Mouse (Mus musculus) heart, postnatal 36 days (tissue): ENCODE results near the gene Gm32687. TPM values are rescaled to one million over a fixed set of nuclear protein-coding genes. Genes with fewer than 3 reads are reported as not detected.
"Not testable (repeated sequence)": the region's sequence is repeated elsewhere in the genome, so short reads cannot be mapped to it uniquely, and the experiment has no call there.

Experiments used
- DNase-seq, 2 experiments: peaks; one replicate each; pipeline ENCODE4 v3.0.0; 2021 to 2022
- intact Hi-C: fragments of 180-260 bp; cut with DNase I; formaldehyde crosslinking; loops from one replicate; pipeline ENCODE4 v1.15.1; 2025
- total RNA-seq, 2 experiments: library from RNA; stranded (reverse); gene quantifications; 2 replicates each; pipeline ENCODE4 v1.2.3; 2021

Gm32687 gene
- 1 to 10 TPM; 2.0 to 2.2 TPM for total RNA-seq

DNA sequence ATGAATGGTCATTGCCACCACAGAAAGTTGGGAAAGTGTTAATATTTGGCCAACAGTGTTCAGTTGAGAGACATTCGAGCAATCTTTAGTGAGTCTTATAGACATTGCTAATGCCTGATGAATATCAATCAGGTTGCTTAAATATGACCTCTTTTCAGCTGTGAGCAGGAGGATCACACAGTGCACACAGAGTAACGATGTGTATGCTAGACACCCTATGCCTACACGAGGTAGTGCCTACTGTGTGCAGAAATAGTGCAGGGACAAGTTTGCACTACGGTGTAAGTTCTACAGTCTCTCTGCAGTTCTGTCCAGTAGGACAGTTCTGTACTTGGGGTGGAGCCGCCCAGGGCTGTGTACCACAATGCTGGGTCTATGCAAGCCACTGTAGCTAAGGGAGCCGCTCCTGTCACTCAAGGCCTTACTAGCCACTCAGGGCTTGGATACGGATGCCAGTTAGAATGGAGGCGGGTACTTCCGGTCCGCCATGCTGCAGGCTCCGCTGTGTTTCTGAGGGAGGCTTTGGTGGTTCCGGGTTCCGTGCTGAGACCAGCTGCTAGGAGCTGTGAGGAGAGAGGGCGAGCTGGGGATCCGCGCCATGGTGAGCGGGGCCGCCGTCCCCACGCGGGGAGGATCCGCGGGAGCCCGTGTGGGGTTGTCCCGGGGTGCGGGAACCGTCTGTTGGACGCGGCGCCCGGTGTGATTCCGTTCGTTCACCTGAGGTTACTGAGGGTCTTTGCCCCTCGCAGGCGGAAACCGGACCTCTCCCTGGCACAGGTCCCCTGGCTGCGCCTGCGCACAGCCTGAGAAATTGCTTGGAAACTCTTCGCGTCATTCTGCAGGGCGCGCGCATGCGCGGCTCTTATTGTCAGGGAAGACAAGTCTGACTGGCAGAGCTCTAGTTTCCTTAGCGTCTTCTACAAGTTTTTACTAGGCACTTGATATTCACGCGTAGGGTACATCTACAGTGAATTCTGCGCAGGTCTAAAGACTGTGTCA is at the start of gene Gm32687:
Gene Gm32687, plus strand, starts transcription at position 526 of the 999 bp plus-strand sequence.
- peak; percentile 2 to 6 for DNase-seq
- intact Hi-C loops = not testable (repeated sequence)

DNA sequence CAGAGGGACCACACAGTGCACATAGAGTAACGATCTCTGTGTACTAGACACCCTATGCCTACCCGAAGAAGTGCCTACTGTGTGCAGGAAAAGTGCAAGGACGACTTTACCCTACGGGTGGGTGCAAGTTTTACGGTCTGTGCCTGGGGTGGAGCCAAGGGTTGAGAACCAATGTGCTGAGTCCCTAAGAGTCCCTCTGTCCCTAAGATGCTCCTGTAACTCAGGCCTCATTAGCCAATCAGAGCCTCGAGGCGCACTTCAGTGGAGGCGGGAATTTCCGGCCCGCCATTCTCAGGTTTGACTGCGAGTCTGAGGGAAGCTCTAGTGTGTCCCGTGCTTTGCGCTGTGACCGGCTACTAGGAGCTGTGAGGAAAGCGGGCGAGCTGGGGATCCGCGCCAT is 17.5 kb upstream of the Gm32687 start:
- DNase-seq, intact Hi-C loops: not testable (repeated sequence)

- DNase-seq, intact Hi-C loops: not testable (repeated sequence)
Measured at GRCm38 (mm10) chr10:81929842-81930743, 66.4 kb downstream of the Gm32687 start, which contains the start of gene Zfp781. Gene Zfp781, minus strand, starts transcription at chr10:81930480.

Other genes starting within 250 kb of the Gm32687 start
- gene Sirt6, start 236.1 kb upstream of the Gm32687 start, total RNA-seq = 1 to 10 TPM; 6.5 to 7.2 TPM
- gene Ankrd24, start 235.4 kb upstream of the Gm32687 start, total RNA-seq = 10 to 100 TPM in 1 of 2 experiments, 1 to 10 TPM in 1; 8.0 to 11.7 TPM
- 1 to 10 TPM; 1.7 to 2.5 TPM for gene Gm10778, start 214.9 kb upstream of the Gm32687 start, total RNA-seq
- 1 to 10 TPM; 3.4 to 3.7 TPM for gene Zfp433, start 159.1 kb upstream of the Gm32687 start, total RNA-seq
- 1 to 10 TPM; 1.5 to 1.8 TPM for gene Gm3055, start 92.8 kb upstream of the Gm32687 start, total RNA-seq
- gene Gm4767, start 51.7 kb upstream of the Gm32687 start, total RNA-seq = 1 to 10 TPM; 1.7 to 2.1 TPM
- gene Zfp781, start 66.5 kb downstream of the Gm32687 start, total RNA-seq = under 1 TPM; 0.46 to 0.92 TPM
- 1 to 10 TPM; 4.2 to 4.7 TPM for gene Zfp873, start 184.2 kb downstream of the Gm32687 start, total RNA-seq
- 1 to 10 TPM; 2.6 to 3.0 TPM for gene BC024063, start 219.4 kb downstream of the Gm32687 start, total RNA-seq